Mouse (Mus musculus) layer of hippocampus, postnatal 14 days (tissue): Measurements from ENCODE around the gene Ctdnep1. TPM values are rescaled to one million over a fixed set of nuclear protein-coding genes. Genes with fewer than 3 reads are reported as not detected.
"Not testable (repeated sequence)": the region's sequence is repeated elsewhere in the genome, so short reads cannot be mapped to it uniquely, and the experiment has no call there.

Source experiments
- DNase-seq, 2 experiments: peaks; one replicate each; pipeline ENCODE4 v3.0.0; 2021 to 2022; ENCODE audit warnings: low spot score in 2 of 2, mixed read lengths in 1 of 2
- total RNA-seq, 2 experiments: library from RNA; stranded (reverse); gene quantifications; 2 replicates each; pipeline ENCODE4 v1.2.3; 2021

Ctdnep1 gene
- total RNA-seq, 2 experiments from 2014 or later: 108 to 115 TPM

DNA sequence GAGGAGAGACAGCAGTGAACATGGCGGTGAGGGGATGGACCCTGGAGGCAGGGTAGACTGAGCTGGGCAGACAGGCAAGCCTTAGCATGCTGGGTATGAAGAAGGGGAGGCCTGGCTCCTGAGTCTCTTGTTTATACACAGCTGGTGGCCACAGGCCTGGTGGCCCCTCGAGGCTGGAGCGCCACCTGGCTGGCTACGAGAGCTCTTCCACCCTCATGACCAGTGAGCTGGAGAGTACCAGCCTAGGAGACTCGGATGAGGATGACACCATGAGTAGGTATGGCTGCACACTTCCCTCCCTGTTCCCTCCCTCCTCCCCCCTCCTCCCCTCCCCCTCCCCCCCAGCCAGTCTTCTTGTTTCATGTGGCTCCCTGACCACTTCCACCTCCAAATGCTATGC is 24.6 kb downstream of the Ctdnep1 start:
- DNase-seq: no peak

GRCm38 (mm10) chr11:70010033-70010432 is 29.1 kb downstream of the Ctdnep1 start:
- DNase-seq: no peak

DNA sequence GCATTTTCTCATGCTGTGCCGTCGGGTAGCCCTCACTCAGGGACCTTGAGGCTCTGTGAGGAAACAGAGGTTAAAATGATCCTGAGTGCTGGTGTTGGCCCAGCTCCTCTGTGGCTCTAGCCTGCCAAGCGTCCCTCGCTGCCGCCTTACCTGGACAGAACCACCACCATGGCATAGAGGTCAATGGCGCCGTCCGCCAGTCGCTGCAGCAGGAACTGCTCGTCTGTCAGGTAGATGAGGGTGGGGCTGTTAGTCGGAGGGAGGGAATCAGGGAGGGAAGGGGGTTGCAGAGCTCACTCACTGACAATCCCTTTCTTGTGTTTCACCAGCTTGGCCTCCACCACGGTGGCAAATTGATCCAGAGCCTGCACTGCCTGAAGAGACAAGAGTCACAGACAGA is 29.6 kb downstream of the Ctdnep1 start:
- DNase-seq: no peak

GRCm38 (mm10) chr11:70010961-70011360 is 30.0 kb downstream of the Ctdnep1 start:
- no peak for DNase-seq

- DNase-seq: no peak
Measured at GRCm38 (mm10) chr11:70012931-70013330, 32.0 kb downstream of the Ctdnep1 start.

DNA sequence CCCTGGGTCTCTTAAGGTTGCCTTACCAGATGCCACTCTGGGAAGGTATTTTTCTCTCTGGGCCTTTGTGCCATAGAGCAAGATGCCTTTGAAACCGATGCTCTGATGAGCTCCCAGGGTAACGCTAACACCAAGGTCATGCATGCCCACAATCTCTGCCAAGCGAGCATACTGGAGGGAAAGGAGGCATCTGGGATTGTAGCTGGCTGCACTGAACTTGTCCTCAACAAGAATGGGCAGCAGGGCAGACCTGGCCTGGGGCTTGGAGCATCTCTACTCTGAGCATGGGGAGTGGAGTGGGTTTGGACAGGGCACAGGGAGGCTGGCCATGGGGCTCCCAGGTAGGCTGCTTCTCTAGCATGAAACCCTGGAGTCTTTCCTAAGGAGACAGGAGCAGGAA is 32.5 kb downstream of the Ctdnep1 start:
- DNase-seq: no peak

DNA sequence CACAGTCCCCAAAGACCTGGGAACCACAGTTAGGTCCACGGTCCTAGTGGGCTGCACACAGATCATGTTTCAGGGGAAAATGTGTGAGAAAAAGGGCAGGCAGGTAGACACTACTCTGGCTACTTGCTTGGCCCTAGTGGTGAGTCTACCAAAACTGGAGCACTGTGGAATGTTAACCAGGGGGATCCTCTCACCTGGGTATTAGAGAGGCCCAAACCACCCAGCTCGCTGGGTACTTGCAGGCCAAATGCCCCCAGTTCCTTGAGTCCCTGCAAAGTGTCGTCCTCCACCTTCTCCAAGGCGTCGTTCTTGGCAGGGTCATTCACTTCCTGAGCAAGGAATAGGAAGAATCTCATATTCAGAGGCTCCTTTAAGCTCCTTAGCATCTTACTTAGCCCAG is 33.1 kb downstream of the Ctdnep1 start:
- DNase-seq: no peak

DNA sequence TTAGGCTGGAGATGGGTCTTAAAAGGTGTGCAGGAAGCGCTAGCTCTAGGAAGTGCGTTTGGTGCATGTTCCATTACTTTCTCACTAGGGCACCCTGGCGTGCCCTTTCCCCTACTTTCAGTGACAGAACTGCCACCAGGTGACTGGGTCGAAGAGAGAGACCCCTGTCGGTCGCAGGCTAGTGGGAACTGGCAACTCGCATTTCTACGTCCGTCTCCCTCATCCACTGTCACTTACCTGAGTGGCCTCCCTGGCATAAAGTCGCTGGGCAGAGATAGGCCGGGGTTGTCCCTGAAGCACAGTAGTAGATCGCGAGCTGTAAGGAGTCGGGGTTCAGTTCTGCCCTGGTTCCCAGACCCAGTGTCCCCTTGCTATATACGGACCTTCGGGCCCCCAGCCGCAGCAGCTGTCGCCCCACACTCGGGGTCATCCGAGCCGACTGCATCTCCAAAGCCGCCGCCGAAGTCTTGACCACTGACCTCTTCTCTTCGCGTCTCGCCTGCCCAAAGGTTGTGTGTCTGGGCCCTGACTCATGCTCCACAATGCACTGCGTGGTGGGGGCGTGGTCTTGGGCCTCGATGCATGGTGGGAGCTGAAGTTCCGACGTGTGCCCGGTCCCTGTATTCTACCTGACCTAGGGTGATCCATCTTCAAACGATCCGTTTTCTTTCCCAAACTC is 34.1 kb downstream of the Ctdnep1 start, which contains the start of gene Acadvl:
Gene Acadvl (minus strand): TSS at position 532 of the 679 bp plus-strand sequence.
- DNase-seq: peak; percentile 79 to 89

DNA sequence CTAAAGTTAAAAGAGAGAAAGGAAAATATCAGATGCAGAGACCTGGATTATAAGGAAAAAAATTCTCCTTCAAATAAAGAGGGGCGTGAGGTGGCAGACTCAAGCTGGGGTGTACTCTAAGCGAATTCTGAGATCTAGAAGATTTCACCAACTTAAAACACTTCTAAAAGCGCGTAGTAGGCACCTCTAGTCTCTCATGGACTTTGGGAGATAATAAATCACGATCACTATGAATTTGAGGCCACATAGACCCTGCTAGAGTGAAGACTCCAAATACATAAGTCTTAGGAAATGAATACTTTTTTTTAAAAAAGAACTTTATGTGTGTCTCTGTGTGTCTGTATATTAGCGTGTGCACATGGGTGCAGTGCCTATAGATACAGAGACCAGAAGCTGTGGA is 34.7 kb downstream of the Ctdnep1 start:
- DNase-seq: no peak

DNA sequence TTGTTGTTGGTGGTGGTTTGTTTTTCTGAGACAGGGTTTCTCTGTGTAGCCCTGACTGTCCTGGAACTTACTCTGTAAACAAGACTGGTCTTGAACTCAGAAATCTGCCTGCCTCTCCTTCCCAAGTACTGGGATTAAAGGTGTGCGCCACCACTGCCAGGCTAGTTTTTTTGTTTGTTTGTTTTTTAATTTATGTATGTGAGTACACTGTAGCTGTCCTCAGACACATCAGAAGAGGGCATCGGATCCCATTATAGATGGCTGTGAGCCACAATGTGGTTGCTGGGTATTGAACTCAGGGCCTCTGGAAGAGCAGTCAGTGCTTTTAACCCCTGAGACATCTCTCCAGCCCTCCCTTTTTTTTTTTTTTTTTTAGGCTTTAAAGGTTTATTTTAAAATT is 35.2 kb downstream of the Ctdnep1 start:
- not testable (repeated sequence) for DNase-seq

DNA sequence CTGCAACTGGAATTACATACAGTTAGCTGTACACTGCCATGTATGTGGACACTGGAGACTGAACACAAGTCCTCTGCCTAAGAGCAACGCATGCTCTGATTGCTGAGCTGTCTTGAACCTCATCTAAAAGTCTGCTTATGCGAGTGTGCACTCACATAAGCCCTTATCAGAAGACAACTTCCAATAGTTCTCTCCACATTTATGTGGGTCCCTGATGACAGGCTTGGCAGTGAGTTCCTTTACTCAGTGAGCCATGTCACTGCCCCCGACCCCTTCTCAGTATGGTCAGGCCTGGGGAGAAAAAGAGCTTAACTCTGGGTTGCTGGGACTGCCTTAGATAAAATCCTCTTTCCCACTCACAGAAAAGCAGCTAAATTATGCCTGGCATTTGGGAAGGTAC is 35.7 kb downstream of the Ctdnep1 start, which contains the start of gene Dlg4:
Gene Dlg4 (plus strand): TSS at position 274 of the 400 bp plus-strand sequence.
- no peak for DNase-seq

- no peak for DNase-seq
Measured at GRCm38 (mm10) chr11:70017199-70017767, 36.3 kb downstream of the Ctdnep1 start.

DNA sequence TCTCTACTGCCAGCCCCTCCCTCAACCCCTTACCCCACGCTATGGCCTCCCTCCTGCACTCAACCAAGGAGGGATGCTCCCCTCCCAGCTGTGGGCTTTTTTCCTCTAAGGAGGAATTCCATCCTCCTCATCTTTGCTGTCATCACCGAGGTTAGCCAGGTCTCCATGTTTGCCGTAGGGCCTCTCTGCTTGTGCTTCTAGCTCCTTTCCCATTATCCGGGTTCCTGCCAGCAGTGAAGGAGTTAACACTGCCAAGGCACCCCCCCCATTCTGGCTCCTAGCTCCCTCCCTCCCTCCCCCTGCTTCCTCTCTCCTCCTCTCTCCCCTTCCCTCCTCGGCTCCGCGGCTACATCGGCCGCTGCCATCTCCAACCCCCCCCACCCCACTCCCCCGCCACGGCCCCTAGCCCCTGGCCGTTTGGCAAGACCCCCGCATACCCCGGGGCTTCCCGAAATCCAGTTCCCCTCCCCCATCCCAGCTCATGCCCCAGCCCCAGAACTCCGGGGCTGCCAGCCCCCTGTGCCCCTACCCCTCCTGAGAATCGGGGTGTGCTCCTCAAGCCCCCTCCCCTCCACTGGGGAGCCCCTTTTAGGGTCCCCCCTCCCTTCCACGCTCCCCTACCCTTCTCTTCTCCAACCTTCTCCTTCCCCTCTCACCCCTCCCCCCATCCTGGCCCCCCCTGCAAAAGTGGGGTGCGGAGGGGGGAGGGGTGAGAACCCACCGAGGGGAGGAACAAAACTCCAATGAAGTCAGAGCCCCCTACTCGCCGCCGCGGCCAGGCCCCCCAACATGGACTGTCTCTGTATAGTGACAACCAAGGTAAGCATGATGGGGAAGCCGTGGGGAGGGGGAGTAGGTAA is 37.4 kb downstream of the Ctdnep1 start:
- peak; percentile 72 to 77 for DNase-seq

- DNase-seq: no peak
Measured at GRCm38 (mm10) chr11:70019495-70020021, 38.6 kb downstream of the Ctdnep1 start.

- peak; percentile 41 to 73 for DNase-seq
Measured at GRCm38 (mm10) chr11:70020022-70020631, 39.2 kb downstream of the Ctdnep1 start.

DNA sequence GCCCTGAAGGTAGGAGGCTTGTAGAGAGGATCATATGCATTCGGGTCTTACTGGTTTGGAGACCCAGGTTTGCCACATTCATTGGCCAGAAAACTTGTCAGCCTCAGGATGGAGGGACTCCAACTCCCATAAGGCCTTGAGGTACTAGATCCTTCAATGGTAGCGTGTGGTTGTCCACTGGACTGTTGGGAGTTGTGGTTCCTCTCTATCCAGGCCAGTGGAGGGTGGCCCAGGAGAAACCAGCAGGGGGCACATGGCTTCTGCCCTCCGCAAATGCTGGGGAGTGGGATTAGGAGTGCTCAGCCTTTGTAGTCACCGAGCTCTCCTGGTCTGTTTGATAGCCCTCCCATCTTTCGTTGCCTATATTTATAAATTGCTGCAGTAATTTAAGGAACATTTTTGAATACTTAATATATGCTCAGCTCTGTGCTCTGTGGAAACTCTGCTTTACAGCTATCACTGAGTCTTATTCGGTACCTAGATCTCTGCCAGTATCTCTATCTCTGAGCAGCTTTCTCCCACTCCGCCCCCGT is 39.8 kb downstream of the Ctdnep1 start:
- DNase-seq: peak; percentile 67 to 87

GRCm38 (mm10) chr11:70021264-70022132 is 40.5 kb downstream of the Ctdnep1 start:
- peak; percentile 98 to 99 for DNase-seq

- no peak for DNase-seq
Measured at GRCm38 (mm10) chr11:70023481-70024150, 42.7 kb downstream of the Ctdnep1 start.

DNA sequence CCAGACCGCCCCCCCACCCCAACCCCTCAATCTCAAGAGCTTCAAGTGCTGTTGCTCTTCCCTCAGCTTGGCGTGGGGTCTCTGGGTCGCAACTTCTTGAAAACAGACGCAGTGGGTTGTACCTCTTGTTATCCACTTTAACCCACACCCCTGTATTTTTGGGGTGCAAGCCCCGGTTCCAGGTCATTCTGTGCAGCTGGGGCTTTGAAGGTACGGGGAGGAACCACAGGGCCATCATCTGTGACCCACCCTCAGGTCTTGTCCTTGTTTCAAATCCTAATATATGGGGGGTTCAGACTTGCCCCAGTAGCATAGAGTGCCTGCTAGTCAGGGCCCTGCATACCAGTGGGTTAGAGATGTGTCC is 43.2 kb downstream of the Ctdnep1 start:
- DNase-seq: no peak
